Mouse (Mus musculus) heart, postnatal 0 days (tissue): Measurements from ENCODE around the gene Ccdc62.

Experiments used
- CTCF ChIP-seq: IDR thresholded peaks from 2 replicates; pipeline ENCODE4 v1.5.1; 2016; ENCODE audit warnings: antibody characterized with exemption, control low read depth, low read depth
- EP300 ChIP-seq: IDR thresholded peaks from 2 replicates; pipeline ENCODE4 v1.6.1; 2016; ENCODE audit warnings: antibody characterized with exemption, low read depth

- TF ChIP-seq CTCF (no peak), EP300 (no peak)
Measured at GRCm38 (mm10) chr5:124005591-124005990, 75.1 kb downstream of the Ccdc62 start.
